Mouse (Mus musculus) spleen, postnatal 10 days (tissue): ENCODE data around the gene Rap1a.

Experiments
- DNase-seq, 2 experiments: peaks; one replicate each; pipeline ENCODE4 v3.0.0; 2021 to 2022; ENCODE audit warnings: low spot score in 2 of 2

Gene Rap1a

GRCm38 (mm10) chr3:105695476-105696386, 105.4 kb downstream of the Rap1a start:
- no peak for DNase-seq

DNA sequence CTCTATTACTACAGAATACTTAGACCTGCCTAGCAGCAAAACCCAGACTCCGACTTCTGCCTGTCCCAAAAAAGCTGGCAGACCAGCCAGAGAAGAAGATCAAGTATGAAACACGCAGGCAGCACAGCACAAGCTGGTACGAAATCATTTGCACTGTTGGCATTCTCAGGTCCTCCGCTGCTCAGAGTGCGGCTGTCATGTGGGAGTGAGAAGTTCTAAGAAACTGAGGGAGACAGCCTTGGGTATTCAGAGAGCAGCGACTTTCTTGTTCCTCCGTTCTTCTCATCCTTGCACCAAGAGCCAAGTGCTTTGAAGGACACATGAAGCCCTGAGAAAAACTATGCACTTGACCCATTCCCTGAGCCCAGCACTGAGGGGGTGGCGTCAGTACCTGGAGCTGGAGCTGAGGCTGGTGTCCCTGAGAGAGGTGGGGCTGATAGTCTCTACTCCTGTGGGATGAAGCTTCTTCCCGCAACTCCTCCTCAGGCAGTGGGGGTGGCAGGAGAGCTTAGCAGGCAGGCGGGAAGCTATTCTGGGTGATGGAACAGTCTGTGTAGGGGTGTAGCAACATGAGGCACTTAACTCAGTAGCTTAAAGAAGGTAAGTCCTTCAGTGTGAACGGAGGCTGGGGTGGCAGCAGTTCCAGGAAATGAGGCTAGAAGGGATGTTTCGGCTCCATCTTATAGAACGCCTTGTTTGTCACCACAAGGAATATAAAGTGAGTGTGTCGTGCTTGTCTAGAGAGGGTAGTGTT, 107.6 kb downstream of the Rap1a start:
- DNase-seq: no peak

- DNase-seq: no peak
Observed at GRCm38 (mm10) chr3:105688536-105688935, 112.6 kb downstream of the Rap1a start.

DNA sequence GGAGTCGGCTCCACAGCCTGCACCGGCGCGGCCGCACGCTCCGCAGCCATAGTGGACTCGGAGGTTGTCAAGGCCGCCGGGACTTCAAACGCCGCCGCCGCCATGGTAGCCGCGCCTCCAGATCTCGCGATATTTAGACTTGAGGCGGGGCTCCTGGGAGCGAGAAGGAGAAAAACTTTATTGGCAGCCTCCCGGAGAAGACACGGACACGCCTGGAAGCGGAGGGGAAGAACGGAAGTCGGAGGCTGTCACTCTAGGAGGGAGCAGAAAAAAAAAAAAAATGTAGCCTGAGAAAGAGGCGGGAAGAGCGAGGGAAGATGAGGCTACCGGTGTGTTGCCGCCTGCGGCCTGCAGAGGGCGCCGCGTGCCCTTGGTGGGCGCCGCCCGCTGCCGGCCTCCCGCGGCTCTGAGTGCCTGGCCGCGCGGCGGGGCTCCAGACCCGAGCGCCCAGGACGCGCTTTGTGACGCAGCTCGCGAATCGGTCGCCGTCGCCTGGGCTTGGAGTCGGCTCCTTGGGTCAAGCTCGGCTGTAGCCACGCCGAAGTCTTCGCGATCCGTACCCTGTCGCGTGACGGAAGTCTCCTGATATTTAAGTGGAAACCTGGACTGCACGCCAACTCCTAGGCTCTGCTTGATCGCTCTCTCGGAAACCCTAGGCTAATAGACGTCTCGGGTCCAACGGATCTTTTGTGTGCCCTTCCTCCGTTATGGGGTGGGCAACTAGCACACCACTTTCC, 113.6 kb downstream of the Rap1a start, which contains the start of gene Ddx20:
TSS of gene Ddx20 (minus strand) at position 251 of the 737 bp plus-strand sequence.
- peak; percentile 90 to 94 for DNase-seq

GRCm38 (mm10) chr3:105686394-105687323, 114.5 kb downstream of the Rap1a start:
- DNase-seq: no peak

- DNase-seq: no peak
Observed at GRCm38 (mm10) chr3:105680346-105680745, 120.8 kb downstream of the Rap1a start.
